7 mouse cellular contexts compared by ENCODE assay signal in the genomic region with DNA sequence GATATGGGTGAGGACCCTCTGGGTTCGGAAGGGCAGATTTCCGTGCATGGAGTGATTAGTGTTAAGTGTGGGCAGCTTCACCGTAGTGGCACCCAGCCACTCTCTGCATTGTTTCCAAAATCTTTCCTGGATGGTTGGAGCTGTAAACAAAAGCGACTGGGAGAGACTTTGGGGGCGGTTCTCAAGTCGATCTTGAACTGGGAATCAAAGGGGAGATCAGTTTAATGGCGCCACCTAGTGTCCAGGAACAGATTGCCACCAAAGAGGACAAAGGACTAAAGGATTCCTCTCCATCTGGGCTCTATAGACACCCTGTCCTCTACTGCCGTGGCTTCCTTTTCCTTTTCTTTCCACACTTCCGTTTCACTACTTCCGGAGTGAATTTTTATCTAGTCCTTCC. TPM values are rescaled to one million over a fixed set of nuclear protein-coding genes. Genes with fewer than 3 reads are reported as not detected.
A peak's percentile ranks its signal among the peaks of the same experiment; 100 is the strongest.
DNase-seq lines count a peak whose midpoint lies in the region; ATAC-seq lines count a peak whose summit lies in the region.

No protein-coding gene starts in this region.

- peaks cover 31% of the 10 kb centered on the region for H3K36me3 ChIP-seq in intestine, embryonic 14.5 days (ENCODE audit: control insufficient read depth, insufficient read depth, low read length)

- peak; percentile 47; the same call in 1 of the 2 replicates for ATAC-seq in intestine, embryonic 14.5 days (replicated peaks; ENCODE audit: low FRiP score, low TSS enrichment, low read depth)

- intact Hi-C loops in left cerebral cortex, postnatal 14 days (cut with DNase I): loop anchor here (2.0 kb wide), 1 partner anchor 122 kb away; no protein-coding TSS in a partner anchor

- peak; percentile 66 to 69 for DNase-seq in adrenal gland, adult 18-20 months (ENCODE audit: low spot score in 2 of 2)
- DNase-seq in embryo, embryonic 10 days (ENCODE audit: low spot score): peak; percentile 95
- peak; percentile 61 for DNase-seq in gastrocnemius, postnatal 25 days
- peak; percentile 92 for DNase-seq in intestine, embryonic 14.5 days (ENCODE audit: low spot score)
- DNase-seq in left cerebral cortex, postnatal 14 days (ENCODE audit: low spot score in 2 of 2): peak; percentile 90 to 93
- DNase-seq in mesoderm, embryonic 11.5 days (ENCODE audit: low read depth, low spot score): peak; percentile 95
- peak; percentile 72 for DNase-seq in skeletal muscle tissue, adult 2 months (ENCODE audit: low read depth, low spot score)

- H3K4me2 ChIP-seq in intestine, embryonic 14.5 days (ENCODE audit: low read length): peak overlapping the region; percentile 47

- H3K9me3 ChIP-seq in intestine, embryonic 14.5 days (ENCODE audit: control insufficient read depth, low read length): no peaks in the 10 kb centered on the region

- peak overlapping the region; percentile 27; the same call in 1 of the 2 replicates for H3K9ac ChIP-seq in intestine, embryonic 14.5 days (ENCODE audit: low read length)

- no peaks in the 10 kb centered on the region for H3K27me3 ChIP-seq in intestine, embryonic 14.5 days (replicated peaks; ENCODE audit: control insufficient read depth, insufficient read depth, low read length)

- H3K4me1 ChIP-seq in intestine, embryonic 14.5 days (replicated peaks; ENCODE audit: control insufficient read depth, insufficient read depth, low read length): no peaks in the 10 kb centered on the region

- H3K27ac ChIP-seq in intestine, embryonic 14.5 days (ENCODE audit: low read depth): peak overlapping the region; percentile 33; the same call in 1 of the 2 replicates

- WGBS in intestine, embryonic 14.5 days: 9% methylated on average over 10 of the region's 10 CpGs

- H3K4me3 ChIP-seq in intestine, embryonic 14.5 days (ENCODE audit: low read depth, low read length): peak overlapping the region; percentile 30

RNA-seq across cellular contexts. Expression of gene Psmd7, which starts 11.6 kb away (rescaled TPM):
- 100 to 1,000 TPM; 111 to 119 TPM for total RNA-seq in adrenal gland, adult 18-20 months (2021)
- 100 to 1,000 TPM; 114 to 124 TPM for total RNA-seq in gastrocnemius, postnatal 25 days (2021)
- 254 and 272 TPM in 2 replicates for polyA plus RNA-seq in intestine, embryonic 14.5 days (2014; fragmentation: Nextera tagmentation; extraction: Ambion mirVana)
- 100 to 1,000 TPM; 106 TPM for total RNA-seq in left cerebral cortex, postnatal 14 days (2021)

Comparison
In these comparisons a context has a peak if more than half of its experiments do, and no peak if none do; other contexts are left out.
1. Peak in every context shown above with its lines: DNase-seq, ATAC-seq, H3K4me3 ChIP-seq and H3K27ac ChIP-seq.